Mouse (Mus musculus): Measurements from ENCODE around the gene Lbhd2.

- TF ChIP-seq CTCF (IDR thresholded peaks at IDR 0.05; ENCODE audit: extremely low read depth, insufficient read depth, low read length) (no peak), POLR2A (IDR thresholded peaks at IDR 0.05; ENCODE audit: extremely low read depth, insufficient read depth, low read length) (no peak)
Measured at GRCm38 (mm10) chr12:111432097-111432496, 25.5 kb downstream of the Lbhd2 start.

All from cortical plate, adult 2 months (tissue).